Mouse (Mus musculus): ENCODE data around the gene Mgp. TPM values are rescaled to one million over a fixed set of nuclear protein-coding genes. Genes with fewer than 3 reads are reported as not detected.
A peak's percentile ranks its signal among the peaks of the same experiment; 100 is the strongest.

Mgp gene
- total RNA-seq, 2 experiments from 2014 or later: 23.7 to 31.2 TPM

DNA sequence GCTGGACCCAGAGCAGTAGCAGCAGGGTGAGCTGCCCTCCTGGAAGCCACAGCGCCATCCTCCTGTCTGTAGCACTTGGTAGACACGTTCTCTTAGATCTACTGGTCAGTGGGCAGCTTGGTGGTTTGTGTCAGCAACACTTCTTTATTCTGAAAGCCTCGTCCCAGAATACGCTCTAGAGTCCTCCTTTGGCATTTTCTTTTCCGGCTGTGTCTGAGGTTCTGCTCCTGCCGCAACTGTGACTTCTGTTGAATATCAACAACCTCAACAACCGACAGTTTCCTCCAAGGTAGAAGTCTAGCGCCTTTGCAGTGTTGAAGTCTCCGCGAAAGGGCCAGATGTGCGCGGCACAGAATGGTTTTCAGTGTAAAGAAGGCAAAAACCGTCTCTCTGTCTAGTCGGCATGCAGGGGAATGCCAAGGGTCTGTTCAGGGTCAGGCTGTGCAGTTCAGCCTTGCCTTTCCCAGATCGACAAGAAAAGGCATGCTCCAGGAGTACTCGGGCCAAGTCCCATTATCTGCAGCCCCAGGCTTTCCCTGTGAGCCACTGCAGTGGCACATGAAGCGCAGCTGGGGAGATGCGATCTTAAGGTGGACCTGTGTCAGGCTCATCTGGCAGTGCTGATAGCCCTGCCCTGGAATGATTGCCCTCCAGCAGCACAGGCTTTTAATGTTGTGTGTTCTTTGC lies 18.3 kb downstream of the Mgp start, which contains the start of gene Art4:
Art4 (minus strand) TSS at position 548 of the 687 bp plus-strand sequence.
- intact Hi-C loops (cut with DNase I): no loop called here
- no peak for DNase-seq (ENCODE audit: extremely low spot score in 1 of 2, low spot score in 2 of 2)

DNA sequence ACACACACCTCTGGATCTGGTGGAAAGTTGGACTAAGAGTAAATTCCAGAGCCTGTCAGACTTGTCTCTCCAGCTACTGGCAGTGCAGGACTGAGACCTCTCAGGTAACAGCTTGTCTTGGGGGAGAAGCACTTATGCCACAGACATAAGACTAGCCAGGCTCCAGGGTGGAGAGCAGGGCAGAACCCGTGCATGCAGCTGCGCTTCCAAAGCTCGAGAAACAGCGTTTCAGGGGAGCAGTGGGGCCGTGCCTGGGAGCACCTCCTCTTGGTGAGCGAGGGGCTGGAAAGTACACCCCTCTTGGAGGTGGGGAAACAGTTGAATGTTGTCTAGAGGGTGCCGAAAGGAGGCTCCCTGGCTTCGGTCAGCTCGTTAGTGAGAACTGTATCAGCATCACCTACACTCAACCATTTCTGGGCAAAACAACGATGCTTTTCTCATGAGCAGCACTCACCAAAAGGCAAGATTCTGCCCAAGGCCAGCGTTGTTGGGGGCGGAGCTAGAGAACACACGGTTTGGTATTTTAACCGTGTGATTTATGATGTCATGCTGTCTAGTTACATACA lies 19.5 kb downstream of the Mgp start:
- DNase-seq (ENCODE audit: extremely low spot score in 1 of 2, low spot score in 2 of 2): peak in 1 of 2 experiments; percentile 5
- intact Hi-C loops (cut with DNase I): no loop called here

DNA sequence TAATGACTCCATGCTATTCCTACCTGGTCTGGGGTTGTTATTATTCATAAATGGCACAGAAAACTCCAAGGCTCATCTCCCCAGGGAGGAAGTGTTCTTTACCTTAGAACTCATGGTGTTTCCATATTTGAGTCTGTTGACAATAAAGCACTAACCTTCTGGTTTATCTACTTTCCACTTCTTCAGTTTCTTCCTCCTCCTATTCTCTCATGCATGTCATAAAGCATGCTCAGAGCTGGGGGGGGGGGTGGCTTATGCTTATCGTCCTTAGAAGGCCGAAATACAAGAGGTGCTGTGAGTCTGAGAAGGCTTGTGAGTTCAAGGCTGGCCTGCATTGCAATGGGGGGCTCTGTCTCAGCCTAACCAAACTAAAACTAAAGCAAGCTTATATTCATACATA lies 20.4 kb downstream of the Mgp start:
- intact Hi-C loops (cut with DNase I): no loop called here
- no peak for DNase-seq (ENCODE audit: extremely low spot score in 1 of 2, low spot score in 2 of 2)

DNA sequence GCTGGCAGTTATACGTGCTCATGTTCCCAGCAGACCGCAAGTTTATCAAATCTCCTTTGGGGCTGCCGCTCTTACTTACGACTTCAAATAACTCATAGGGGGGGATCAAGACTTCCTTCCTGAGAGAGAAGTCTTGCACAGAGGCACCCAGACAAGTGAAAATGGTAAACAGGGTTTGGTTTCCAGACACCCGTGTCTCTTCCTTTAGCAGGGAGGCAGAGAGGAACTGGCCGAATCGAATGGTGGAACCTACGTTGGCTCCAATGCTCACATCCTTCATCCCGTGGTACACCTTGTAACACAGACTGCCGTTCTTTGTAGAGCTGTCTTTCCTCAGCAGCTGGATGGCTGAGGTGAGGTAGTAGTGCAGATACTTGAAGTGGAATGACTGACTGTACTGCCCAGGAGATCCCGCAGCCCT lies 21.3 kb downstream of the Mgp start:
- no peak for DNase-seq (ENCODE audit: extremely low spot score in 1 of 2, low spot score in 2 of 2)
- intact Hi-C loops (cut with DNase I): no loop called here

DNA sequence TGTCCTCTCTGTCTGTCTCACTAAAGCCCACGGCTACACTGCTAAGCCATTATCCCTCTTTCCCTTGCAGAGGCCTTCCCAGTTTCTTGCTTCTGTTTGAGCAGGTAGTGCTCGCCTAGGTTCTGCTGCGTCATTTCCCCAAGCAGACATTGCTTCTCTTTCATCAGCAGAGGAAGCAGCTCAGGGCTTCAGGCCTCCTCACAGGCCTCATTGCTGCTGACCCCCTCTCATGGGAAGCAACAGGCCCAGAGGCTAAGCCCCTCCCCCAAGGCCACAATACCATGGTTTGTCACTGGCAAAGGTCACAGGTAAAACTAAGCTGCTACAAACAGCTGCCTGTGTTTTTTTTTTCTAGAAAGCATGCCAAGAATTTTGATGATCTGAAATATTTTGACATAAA lies 22.9 kb downstream of the Mgp start:
- intact Hi-C loops (cut with DNase I): no loop called here
- DNase-seq (ENCODE audit: extremely low spot score in 1 of 2, low spot score in 2 of 2): no peak

DNA sequence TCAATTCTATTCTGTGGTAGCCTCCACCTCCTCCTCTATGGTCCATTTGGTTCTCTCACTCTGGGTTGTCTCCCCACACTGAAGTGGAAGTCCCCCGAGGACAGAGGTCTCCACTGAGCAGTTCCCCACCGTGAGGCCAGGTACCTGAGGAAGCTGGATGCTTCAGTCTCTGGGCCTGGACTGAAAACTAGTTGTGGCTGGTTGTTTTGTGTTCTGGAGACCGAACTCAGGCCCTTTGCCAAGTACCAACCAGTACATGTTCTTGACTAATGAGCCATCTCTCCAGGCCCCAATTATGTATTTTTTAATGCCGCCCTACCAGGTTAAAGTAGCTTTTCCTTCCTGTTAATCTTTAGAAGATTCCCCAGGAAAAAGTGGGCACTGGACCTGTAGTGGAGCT lies 23.3 kb downstream of the Mgp start:
- intact Hi-C loops (cut with DNase I): no loop called here
- no peak for DNase-seq (ENCODE audit: extremely low spot score in 1 of 2, low spot score in 2 of 2)

DNA sequence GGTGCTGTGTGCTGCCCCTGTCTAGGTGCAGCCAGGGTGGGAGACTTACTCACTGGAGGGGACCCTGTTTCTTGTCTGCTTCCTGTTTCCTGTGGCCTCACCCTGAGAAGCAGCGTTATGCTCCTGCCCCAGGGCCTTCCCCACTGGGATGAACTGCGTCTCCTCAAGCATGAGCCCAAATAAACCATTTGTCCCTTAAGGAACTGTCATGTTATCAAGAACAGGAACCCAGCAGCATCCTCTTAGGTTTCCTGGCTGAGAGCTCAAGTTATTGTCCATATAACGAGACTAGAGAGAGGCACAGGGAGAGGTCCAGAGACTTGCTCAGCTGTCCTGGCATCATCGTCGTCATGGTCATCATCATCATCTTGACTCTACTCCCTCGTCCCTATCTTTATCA lies 25.4 kb downstream of the Mgp start:
- intact Hi-C loops (cut with DNase I): no loop called here
- DNase-seq (ENCODE audit: extremely low spot score in 1 of 2, low spot score in 2 of 2): no peak

DNA sequence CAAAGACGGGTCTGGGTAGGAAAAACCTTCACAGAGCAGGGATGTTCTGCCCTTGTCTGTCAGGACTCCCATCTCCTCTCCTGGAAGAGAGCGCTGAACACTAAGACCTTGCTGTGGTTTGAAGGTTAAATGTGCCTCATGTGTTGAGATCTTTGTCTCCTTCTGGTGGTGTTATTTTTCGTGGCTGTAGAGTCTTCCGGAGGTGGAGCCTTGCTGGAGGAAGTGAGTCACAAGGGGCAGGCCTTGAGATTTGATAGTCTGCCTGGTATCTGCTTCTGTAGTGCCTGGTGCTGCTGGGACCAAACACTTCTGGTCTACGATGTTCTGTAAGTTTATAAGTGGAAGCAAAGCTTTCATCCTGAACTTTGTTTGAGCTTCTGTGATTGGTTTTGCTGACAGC lies 26.7 kb downstream of the Mgp start:
- no peak for DNase-seq (ENCODE audit: extremely low spot score in 1 of 2, low spot score in 2 of 2)
- intact Hi-C loops (cut with DNase I): no loop called here

DNA sequence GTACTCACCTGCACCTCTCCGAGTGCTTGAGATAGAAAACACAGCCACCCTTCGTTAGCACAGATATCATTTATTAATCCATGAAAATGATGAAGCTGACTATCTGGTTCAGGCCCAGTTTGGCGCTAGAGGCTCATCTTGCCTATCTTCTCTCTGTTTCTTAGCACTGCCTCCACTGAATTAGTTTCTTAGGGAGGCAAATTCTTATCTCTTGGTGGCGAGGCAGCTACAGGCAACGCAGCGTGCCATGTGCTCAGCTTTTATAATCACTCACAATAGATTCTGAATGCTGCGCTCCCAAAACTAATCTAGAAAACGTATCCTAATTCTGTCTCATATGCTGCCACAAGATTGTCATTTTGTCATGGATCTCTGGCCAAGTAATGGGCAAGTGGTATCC lies 27.2 kb downstream of the Mgp start:
- intact Hi-C loops (cut with DNase I): no loop called here
- DNase-seq (ENCODE audit: extremely low spot score in 1 of 2, low spot score in 2 of 2): no peak

DNA sequence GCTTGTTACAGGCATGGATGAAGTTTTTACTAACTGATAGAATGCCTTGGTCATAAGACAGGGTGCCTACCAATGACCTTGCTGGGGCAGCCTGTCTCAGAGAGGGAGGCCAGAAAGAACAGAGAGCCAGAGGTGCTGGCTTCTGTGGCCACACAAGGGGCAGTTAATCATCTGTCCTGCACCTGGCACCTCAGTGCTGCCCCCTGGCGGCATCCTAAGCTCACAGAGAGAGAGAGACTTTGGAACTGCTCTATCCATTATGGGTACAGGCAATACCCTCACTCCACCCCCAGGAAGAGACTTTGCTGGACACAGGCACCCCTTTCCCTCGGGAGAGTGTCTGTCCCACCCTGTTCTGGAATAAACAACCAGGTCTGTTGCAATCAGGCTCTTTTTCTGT lies 27.8 kb downstream of the Mgp start:
- DNase-seq (ENCODE audit: extremely low spot score in 1 of 2, low spot score in 2 of 2): peak in 1 of 2 experiments; percentile 68
- intact Hi-C loops (cut with DNase I): no loop called here

DNA sequence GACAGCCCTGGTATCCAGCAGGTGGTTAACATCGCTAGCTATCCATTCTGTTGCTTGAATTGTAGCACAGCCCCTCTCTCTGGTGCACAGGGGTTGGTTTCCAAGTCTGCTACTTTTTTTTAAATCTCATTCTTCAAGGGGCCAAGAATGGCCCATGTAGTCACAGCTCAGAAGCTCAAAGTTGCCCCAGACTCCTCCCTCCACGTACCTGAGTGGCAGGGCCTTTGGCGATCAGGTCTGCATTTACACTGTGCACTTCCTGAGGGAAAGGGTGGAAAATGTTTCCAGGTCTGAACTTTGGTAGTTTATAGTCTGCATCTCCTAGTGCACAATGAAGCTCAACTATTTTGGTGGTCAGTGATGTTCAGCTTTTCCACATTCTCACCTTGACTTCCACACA lies 28.4 kb downstream of the Mgp start:
- no peak for DNase-seq (ENCODE audit: extremely low spot score in 1 of 2, low spot score in 2 of 2)
- intact Hi-C loops (cut with DNase I): no loop called here

DNA sequence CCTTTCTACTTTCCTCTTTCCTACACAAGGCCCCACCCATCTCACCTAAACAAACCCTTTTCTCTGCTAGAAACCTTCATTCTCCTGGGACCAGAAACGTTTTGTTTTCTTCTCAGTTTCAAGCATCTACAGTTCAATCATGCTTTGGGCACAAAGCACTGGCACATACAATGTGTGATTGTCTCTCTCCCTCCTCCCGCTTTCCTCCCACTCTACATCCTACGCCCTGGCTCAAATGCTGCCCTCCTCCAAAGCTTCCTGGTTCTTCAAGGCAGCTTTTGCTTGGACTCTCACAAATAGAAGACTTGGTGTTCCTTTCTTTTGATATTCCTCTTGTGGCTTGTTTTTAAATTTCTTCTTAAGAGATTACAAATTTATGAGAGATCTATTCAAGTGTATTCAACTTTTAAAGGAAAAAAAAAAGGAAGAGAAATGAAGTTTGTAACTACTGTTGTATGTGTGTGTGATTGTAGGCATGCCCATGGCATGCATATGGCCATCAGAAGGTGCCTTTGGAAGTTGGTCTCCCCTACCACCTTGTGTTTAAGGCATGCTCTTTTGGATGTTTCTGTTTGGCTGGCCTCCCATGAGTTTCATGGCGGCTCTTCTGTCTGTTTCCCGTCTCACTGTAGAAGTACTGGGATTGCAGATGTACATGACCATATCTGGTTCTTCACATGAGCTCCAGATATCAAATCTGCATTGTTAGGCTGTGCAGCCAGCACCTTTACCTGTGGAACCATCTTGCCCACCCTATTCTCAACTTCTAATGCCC lies 29.7 kb downstream of the Mgp start:
- peak in 1 of 2 experiments; percentile 5 for DNase-seq (ENCODE audit: extremely low spot score in 1 of 2, low spot score in 2 of 2)
- intact Hi-C loops (cut with DNase I): no loop called here

DNA sequence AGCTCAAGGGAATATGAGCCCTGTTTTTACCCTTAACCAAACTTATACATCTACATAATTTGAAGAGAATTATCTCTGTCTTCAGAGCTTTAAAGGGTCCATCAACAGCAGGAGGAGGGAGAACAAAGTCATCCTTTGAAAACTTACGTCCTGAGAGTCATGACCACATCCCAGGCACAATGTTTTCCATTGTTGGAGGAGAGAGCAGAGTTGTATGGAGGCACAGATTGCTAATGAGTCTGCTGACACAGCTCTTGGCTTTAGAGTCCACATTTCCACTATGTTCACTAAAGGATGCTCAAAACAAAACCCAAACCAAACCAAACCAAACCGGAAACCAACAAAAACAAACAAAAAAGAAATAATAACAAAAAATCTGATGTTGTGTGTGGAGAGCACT lies 30.7 kb downstream of the Mgp start:
- no peak for DNase-seq (ENCODE audit: extremely low spot score in 1 of 2, low spot score in 2 of 2)
- intact Hi-C loops (cut with DNase I): no loop called here

DNA sequence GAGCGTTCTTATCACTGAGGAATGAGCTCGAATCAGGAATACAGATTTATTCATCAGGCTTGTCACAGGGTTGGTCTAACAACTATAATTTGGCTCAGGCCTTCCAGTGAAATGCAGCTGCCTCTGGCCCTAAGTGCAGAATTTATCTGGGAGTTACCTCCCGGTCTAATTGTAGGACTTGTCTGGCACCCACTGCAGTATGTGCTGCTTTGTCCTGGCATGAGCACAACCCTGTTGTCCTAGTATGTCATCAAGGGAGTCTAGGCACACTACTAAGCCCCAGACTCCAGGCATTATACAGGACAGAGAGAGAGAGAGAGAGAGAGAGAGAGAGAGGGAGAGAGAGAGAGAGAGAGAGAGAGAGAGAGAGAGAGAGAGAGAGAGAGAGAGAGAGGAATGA lies 38.3 kb downstream of the Mgp start:
- intact Hi-C loops (cut with DNase I): no loop called here
- no peak for DNase-seq (ENCODE audit: extremely low spot score in 1 of 2, low spot score in 2 of 2)

DNA sequence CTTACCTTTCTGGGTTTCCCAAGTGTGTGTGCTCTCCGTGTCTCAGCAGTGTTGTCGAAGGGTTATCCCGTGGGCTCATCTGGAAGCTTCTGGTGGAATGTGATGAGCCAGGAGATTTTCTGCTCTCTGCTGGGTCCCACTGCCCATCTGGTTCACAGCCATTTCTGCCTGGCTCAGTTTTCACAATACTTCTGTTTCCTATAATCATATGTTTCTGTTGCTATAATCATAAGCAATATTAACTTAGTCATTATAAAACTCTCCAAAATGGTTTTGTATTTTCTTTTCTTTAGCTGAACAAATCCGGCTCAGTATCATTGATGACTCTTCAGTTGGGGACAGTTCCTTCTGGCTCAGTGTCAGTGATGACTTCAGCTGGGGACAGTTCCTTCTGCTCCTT lies 40.3 kb downstream of the Mgp start, which contains the start of gene Smco3:
Smco3 (minus strand) TSS at position 101 of the 400 bp plus-strand sequence.
- intact Hi-C loops (cut with DNase I): no loop called here
- DNase-seq (ENCODE audit: extremely low spot score in 1 of 2, low spot score in 2 of 2): no peak

DNA sequence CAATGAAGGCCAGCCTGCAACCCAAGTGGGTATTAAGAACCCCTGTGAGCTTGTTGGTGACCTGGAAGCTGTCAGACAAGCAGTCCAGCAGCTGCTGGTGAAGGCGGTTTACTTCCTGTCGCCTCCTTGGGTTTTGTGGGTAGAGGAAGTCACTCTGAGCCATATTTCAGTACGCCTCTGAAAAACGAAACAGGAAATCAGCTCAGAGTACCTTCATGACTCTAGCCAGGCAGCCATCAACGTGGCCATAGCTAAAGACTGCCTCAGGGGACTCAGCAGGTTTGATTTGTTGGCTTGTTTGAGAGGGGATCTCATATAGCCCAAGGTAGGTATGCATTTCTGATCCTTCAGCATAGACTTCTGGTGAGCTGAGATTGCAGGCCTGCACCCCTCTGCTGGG lies 43.9 kb downstream of the Mgp start:
- no peak for DNase-seq (ENCODE audit: extremely low spot score in 1 of 2, low spot score in 2 of 2)
- intact Hi-C loops (cut with DNase I): no loop called here

DNA sequence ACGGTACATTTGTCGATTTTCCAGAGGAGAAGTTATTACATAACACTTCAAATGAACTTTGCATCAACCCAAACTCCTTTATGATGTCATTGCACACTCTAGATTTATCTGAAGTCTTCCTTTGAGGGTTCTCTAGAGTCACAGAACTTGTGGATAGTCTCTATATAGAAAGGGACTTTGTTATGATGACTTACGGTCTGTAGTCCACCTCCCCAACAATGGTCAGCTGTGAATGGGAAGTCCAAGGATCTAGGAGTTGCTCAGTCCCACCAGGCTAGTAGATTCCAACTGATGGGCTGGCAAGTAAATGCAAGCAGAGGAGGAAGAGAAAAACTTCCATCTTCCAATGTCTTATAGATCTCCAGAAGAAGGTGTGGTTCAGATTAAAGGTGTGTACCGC lies 46.9 kb downstream of the Mgp start:
- intact Hi-C loops (cut with DNase I): no loop called here
- DNase-seq (ENCODE audit: extremely low spot score in 1 of 2, low spot score in 2 of 2): no peak

DNA sequence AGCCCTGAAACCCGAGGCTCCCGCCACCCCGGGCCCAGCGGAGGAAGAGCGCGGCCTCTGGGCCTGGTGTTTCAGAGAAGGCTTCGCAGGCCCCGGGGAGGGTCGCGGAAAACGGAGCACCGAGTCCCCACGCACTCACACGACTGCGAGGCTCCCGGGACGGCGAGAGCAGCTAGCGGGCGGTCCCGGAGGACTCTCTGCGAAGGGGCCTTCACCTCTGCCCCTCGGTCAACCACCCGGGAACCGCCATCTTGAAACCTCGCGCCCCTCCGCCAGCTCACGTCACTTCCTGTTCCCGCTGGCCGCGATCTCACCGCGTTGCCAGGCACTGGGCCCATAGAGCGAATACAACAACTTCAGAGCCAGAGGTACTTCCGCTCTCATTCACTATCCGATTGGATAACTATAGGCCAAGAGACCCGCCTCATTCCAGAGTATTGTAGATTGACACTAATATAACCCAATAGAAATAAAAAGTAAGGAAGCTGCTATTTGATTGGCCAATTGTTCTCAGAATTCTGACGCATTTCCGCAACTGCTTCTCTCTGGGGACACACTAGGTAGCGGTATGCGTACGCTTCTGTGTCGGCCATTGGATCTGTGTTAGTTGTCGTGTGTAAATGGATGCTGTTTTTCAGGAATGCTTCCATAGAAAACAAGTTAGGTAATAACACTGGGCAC lies 47.6 kb downstream of the Mgp start, which contains the start of gene Wbp11:
Wbp11 (minus strand) TSS at position 353 of the 681 bp plus-strand sequence.
- intact Hi-C loops (cut with DNase I): no loop called here
- DNase-seq (ENCODE audit: extremely low spot score in 1 of 2, low spot score in 2 of 2): peak; percentile 97 to 98

DNA sequence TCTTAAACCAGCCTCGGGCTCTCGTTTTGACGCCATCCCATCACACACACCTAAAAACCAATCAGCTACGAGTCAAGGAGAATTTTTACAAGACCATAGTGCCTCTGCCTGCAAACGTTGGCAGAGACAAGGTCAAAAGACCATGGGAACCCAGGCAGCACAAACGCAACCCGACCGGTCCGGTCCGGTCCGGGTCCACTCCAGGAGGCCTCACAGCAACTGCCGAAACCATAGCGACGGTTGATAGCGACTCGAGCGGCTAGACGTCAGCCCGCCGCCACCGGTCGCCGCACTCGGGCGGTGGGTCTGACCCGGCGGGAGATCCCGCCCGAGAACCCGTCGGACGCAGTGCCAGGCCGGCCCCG lies 48.1 kb downstream of the Mgp start, which contains the start of gene BC049715:
BC049715 (plus strand) TSS at position 111 of the 365 bp plus-strand sequence.
- intact Hi-C loops (cut with DNase I): no loop called here
- no peak for DNase-seq (ENCODE audit: extremely low spot score in 1 of 2, low spot score in 2 of 2)

All from left cerebral cortex, postnatal 10 days (tissue).